Mouse (Mus musculus) right cerebral cortex, adult 2 months (tissue): ENCODE results near the gene Olfr1417.
"Not testable (repeated sequence)": the region's sequence is repeated elsewhere in the genome, so short reads cannot be mapped to it uniquely, and the experiment has no call there.

ENCODE experiments used
- DNase-seq, 2 experiments: peaks; one replicate each; pipeline ENCODE4 v3.0.0; 2021 to 2022; ENCODE audit warnings: low spot score in 2 of 2

The Olfr1417 gene

DNA sequence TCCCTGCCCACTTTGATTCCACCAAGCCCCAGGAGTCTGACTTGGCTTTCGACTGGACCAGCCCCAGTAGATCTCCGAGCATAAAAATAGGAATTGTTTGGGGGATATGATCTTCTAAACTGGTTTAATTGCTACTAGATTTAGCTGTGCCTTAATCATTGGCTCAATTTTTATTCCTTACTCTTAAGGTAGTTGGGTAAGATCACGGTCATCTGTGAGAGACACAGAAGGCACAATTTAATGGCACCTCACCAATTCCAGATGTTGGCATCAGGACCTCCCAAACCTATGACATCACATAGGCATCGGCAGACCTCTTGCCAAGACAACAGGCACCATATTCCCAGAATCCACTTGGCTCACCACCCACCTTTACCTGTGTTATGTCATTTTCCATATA lies at the start of gene Olfr1417:
TSS of gene Olfr1417 (minus strand) at position 101 of the 400 bp plus-strand sequence.
- no peak for DNase-seq

DNA sequence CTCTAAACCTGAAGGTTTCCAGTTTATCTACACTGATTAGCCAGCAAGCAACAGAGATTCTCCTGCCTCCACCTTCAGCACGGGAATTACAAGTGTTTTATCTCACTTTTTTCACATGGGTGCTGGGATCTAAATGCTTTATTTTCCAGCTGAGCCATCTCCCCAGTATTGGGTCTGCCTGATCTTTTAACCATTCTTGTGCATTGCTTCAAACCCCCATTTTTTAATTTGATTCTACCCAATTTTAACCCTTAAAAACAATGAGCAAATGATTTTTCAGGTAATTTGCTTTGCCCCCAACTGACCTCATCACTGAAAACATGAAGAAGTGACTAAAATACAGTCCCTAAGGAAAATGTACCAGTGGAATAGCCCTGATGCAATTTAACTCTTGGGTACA lies 47.2 kb upstream of the Olfr1417 start, which contains the start of gene Olfr1420:
TSS of gene Olfr1420 (plus strand) at position 301 of the 400 bp plus-strand sequence.
- DNase-seq, result no peak

DNA sequence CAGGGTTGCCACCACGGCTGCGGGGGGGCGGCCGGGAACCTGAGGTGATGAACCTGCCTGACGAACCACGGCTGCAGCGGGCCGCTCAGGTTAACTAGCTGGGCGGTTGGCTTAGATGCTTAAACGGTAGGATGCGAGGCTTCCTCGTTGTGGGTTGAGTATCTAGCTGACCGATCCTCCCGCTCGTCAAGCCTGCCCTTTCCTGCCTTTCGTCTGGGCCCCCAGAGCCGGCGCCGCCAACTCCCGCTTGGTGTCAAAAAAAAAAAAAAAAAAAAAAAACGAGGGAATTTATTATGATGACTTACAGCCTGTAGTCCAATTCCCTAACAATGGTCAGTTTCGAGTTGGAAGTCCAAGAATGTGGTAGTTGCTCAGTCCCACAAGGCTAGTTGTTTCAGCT lies 39.4 kb upstream of the Olfr1417 start:
- DNase-seq, result not testable (repeated sequence)

DNA sequence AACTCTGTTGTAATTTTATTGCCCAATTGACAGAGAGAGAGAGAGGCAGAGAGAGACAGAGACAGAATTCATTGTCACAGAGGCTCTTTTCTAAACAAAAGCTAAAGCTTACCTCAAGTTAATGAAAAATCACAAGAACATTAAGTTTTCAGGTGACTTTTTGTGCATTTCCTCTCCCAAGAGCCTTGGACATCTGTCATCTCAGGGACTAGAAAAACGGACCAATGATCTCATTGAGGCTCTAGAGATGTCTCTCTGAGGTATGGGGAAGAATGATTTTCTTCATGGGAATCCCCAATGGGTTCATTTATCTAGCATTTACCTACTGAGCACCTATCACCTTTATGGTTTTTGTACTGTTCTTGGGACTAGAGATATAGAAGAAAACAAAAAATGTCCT lies 36.0 kb upstream of the Olfr1417 start, which contains the start of gene Olfr1419:
TSS of gene Olfr1419 (minus strand) at position 101 of the 400 bp plus-strand sequence.
- DNase-seq, result no peak

DNA sequence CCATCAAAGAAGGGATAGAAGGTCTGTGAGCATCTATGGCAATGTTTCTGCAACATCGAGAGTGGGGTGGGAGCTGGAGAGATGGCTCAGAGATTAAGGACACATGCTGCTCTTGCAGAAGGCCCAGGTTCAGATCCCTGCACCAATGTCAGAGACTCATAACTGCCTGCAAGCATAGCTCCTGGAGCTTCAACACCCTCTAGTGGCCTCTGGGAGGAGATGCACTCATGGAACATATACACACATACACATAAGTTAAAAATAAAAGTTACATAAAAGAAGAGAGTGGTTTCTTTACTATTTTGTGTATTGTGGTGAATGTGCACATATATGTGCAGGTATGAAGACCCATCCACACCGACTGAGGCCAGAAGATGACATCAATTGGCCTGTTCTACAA lies 28.8 kb upstream of the Olfr1417 start:
- no peak for DNase-seq

DNA sequence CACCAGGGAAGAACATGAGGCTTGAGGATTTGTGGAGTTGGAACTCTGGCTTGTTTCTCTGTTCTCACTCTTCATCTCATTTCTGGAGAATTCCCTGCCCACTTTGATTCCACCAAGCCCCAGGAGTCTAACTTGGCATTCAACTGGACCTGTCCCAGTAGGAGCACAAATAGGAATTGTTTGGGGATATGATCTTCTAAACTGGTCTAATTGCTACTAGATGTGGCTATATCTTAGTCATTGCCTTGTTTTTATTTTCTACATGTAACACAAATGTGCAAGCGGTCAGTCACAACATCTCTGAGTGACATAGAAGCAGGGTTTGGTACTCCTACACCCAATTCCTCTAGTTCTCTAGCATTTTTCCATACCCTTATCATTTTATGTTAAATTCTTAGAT lies 21.9 kb upstream of the Olfr1417 start, which contains the start of gene Olfr1418:
TSS of gene Olfr1418 (minus strand) at position 101 of the 400 bp plus-strand sequence.
- no peak for DNase-seq

DNA sequence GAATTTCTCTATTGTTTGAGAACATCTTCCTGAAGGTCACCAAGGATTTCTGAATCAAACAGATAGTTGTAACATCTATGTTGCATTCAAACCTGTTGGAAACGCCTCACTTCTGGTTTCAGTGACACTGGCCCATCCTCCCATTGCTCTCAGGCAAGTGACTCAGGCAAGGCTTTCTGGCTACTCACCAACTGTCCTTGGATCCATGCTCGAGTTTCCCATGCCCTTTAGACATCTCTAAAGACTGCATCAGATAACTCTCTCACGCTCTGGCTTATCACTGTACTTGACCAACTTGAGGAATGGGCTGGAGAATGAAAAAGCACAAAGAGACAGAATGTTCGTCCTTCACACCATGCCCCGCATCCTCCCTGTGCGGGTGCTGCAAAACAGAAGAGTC lies 17.5 kb upstream of the Olfr1417 start:
- DNase-seq, result no peak

DNA sequence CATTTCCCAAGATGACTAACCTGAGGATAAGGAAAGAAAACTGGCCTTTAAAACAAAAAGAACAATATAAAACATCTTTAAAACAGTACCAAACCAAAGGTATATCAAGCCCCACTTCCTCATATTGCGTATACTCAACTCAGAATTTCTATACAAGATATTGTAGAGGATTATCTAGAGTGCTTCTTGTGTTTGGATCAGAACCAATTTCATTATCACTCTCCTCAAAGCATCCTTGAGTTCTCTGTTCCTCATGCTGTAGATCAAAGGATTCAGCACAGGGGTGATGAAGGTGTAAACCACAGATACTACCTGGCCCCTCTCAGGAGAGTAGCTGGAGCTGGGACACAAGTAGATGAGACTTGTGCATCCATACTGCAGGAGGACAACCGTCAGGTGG lies 15.8 kb upstream of the Olfr1417 start:
- no peak for DNase-seq

DNA sequence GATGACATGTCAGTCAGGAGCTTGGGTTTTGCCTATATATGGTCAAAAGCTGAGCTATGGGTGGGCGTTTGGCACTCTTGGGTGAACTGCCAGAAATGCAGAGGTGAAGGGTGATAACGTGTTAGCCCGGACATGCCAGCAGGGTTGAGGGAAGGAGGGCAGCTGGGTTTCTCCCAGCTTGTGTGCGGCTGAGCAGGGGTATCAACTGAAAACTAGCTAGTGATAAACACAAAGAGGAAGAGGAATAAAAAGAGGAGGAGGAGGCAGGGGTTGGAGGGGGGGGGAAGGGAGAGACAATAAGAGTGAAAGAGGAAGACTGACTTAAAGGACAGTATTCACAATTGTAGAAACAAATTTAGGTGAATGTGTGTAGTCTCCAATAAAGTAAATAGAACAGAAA lies 13.6 kb upstream of the Olfr1417 start:
- no peak for DNase-seq

DNA sequence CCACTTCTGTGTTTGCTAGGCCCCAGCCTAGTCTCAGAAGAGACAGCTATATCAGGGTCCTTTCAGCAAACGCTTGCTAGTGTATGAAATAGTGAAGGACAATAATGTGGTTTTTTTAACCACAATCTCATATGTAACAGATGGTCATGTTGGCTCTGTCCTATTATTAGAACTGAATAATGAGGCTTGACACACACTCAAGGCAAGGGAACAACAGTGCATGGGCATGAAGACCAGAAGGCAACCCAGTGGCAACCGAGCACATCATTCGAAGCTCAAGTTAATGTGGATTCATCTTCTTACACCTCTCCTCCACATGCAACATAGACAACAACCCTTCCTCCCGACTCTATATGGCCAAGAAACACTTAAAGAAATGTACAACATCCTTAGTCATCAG lies 7.3 kb upstream of the Olfr1417 start:
- DNase-seq, result no peak

DNA sequence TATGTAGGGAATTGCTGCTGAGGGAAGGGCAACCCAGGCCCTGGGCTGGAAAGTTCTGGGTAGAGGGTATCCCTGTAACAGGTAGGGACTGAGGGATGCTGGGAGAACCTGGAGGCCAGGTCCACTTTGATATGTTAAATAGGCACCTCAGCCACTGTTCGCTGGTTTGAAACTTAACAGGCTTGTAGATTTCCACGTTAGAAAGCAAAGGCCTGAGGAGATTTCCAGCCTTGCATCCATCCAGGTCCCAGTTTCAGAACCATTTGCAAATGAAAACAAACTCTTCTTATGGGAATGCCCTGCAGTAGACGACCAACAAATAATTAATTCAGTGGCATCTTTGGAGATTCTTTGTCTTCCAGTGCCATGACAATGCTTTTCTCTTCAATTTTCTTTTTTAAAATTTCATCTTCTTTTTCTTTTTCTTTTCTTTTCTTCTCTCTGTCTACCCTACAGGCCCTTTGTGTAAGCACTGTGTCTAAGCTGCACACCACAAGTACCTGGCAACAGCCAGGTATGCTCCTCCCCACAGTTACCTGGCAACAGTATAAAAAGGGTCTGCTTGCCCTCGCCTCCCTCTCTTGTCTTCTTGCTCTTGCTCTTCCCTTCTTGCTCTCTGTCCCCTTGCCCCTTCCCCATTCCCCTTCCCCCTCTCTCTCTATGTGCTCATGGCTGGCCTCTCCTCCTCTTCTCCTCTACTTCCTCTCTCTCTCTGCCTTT lies 15.5 kb downstream of the Olfr1417 start:
- no peak for DNase-seq

DNA sequence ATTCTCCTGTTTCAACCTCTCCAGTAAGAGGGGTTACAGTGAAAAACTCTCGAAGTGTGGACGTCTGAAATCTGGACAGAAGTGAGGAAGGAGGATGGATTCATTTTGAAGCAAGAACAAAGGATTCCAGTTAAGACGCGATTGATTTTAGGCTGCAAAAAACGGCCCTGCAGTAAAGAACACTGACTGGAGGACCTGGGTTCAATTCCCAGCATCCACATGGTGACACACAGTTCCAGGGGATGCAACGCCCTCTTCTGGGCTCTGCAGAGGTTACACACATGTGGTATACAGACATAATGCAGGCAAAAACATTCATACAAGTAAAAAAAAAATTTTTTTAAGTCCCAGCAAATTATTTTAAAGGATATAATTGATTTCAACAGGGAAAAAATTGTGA lies 18.8 kb downstream of the Olfr1417 start:
- no peak for DNase-seq

DNA sequence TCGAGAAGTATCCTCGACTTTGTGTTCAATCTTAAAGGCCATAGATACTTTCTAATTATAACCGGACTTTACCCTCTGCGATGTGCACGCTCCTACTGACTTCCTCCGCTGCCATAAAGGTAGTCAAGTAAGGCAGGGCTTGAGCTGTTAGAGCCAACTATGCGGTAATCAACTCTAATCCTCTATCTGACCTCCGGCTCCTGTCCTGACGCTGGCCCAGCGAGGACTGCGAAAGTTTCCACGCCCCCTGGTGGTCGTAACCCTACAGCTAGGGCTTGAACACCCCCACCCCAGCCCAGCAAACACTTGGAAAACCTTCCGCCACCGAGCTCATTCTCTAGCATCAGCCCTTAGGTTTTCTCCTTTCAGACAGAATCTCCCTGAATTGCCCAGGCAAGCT lies 19.2 kb downstream of the Olfr1417 start:
- peak; percentile 39 to 52 for DNase-seq

DNA sequence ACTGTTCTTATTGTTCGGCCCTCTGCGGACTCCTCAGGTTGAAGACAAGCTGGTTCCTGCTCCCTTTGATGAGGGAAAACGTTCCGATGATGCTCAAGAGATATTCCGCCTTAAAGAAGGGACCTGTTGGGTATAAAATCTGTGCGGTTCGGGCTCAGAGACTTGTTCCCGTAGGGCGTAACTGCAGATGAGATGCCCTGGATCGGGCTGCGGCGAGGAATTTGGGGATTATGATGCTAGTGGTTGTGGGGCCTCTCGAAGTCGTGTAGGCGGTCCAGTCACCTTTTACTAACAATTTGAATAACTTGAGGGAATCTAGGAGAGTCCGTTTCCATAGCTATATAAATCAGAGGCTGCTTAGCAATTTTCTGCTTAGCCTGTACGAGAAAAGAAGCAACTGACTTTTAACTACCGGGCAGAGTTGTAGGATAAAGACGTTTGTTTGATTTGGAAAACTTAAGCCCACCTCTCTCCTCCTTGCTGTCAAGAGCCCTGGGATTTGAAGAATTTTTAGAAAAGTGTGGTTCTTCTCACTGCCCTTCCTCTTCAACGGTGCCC lies 19.8 kb downstream of the Olfr1417 start, which contains the start of gene Stx3:
TSS of gene Stx3 (minus strand) at position 261 of the 558 bp plus-strand sequence.
- DNase-seq, result peak in 1 of 2 experiments; percentile 19

DNA sequence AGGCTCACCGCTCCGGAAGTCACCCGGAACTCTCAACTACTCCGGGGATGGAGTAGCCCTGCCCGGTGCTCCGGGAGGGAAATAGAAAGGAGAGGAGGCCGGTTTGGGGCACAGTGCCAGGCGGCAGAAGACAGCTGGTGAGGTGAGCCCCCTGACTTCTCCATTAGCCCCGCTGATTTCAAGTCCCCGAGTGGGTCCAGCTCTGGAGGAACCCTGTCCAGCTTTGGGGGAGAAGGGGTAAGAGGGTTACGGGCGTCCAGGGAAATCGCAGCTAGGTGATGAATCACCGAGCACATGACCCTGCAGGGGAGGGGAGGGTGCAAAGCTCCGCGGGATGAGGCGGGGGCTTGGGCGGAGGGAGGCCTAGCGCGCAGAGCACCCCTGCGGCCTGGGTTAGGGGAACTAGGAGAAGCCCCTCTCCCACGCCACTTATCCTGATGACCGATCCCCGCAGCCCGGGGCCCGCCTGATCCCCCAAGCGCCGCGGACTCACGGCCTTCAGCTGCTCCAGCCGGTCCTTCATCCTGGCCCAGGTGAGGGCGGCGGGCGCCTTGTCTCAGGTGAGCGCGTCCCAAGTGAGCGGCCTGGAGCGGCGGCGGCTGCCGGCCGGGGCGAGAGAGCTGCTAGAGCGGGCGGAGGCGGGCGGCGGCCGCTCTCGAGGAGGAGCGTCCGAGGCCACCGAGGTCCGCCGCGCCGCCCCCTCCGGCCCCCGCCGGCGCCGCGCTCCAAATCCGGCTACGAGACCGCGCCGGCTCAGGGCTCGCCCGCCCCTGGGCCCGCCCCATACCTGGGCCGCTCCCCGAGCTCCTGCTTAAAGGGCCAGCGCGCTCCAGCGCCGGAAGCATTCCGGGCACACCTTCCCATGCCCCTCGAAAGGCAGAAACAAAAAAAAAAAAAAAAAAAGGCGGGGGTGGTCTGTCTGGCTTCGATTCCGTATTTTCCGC lies 20.5 kb downstream of the Olfr1417 start:
- peak; percentile 35 to 47 for DNase-seq

DNA sequence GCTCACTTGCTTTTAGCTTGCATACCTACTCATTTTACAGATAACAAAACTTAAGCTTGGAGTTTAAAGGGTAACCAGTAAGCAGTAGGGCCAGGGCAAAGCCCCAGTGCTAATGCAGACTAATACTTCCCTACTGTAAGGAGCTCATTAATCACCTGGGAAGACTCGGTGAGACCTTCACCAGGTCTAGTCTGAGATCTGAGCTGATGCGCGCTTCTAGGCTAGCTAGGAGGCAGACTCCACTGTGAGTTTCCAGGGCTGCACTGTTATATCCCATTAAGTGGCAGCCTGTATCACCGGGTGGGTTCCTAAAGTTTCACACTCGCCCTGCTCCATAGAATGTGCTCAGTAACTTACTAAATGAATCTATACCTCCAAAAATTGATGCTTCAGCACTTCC lies 21.4 kb downstream of the Olfr1417 start:
- DNase-seq, result no peak

DNA sequence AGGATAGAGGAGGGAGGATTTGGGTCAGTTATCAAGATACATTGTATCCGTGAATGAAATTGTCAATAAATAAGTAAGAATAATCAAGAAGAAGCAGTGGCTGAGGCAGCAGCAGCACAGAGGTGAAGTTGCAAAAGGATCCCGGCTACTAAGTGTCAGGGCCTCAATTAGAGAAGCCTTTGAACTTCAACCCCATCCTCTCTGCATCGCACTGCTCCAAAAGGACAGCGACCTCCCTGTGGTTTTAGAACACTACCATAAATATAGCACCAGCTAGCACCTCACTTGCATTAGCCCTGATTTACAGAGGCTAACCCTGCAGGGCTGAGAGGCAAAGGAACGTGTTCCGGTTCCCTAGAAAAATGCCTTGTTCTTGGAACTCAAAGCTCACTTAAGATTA lies 22.3 kb downstream of the Olfr1417 start:
- no peak for DNase-seq

DNA sequence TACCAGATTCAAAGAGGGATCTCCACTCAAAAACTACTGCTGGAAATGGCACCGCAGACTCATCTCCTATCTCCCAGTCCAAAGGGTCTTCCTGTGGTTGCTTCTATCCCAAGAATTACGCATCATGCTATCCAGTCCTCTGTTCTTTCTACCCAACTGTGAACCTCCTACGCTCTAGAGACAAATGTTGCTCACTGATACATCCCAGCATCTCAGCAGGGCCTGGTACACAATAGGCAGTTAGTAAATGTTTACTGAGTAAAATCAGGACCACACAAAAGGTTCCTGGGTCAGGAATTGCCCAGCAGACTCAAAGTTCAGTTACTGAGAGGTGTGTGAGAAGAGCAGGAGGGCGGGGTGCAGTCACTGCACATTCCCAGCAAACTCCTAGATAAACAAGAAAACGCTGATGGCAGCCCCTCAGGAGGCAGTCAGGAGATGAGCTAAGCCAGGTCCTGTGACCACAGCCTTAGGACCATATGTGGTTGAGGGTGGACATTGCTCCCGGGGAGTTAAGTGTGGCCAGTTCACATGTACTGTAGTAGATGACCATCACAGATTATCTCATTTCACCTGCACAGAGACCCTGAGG lies 24.2 kb downstream of the Olfr1417 start:
- DNase-seq, result no peak

DNA sequence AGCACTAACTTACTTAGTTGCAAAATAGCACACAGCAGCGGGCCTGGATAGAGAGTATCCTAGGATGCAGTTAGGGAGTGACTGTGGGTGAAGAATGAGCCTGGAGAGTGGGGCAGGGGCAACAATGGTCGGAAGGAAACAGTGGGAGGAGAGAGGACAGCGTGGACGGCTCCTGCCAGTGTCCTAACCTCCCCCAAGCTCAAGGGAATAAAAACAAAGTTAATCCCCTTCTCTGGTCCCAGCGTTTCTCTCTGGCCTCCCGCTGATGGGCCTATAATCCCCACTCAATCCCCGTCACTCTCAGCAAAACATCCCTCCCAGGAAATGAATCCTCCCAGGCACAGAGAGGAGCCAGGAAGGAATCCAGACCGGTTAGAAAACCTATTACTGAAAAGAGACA lies 25.4 kb downstream of the Olfr1417 start:
- DNase-seq, result no peak

DNA sequence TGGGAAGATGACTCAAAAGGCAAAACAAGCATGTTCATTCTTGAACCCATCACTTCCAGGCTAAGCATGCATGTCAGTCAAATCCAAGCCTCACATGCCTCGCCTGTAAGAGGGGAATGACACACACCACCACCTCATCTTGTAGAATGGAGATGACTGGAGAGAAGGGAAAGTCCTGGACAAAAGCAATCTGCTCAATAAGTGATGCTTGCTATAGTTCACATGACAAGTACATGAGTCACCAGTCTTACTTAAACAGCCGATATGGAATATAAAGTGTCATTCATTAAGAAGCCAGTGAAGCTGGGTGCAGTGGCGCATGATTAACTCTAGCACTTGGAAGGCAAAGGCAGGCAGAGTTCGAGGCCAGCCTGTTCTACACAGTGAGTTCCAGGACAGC lies 25.9 kb downstream of the Olfr1417 start:
- no peak for DNase-seq

DNA sequence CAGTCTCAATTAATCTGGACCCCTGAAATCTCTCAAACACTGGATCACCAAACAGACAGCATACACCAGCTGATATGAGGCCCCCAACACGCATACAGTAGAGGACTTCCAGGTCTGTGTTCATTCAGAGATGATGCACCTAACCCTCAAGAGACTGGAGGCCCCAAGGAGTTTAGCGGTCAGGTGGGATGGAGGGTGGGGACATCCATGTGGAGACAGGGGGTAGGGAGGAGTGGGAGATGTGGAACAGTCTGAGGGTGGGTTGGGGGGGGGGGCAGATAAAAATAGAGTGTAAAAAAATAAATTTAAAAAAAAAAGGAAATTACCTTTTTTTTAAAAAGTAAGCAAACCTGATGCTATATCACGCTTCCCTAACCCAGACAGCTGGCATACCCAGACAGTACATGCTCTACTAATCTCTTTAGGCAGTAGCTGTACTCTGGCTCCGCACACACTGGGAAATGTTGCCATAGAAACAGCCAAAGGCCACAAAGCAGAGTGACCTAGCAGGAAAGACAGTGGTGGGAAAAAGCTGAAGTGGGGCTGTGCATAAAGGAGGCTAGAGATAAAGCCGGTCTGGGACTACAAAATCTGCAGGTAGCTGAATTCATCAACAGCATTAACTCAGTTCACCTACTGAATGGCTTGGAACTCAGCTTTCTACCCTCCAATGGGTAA lies 27.2 kb downstream of the Olfr1417 start:
- DNase-seq, result no peak
